In genomic region chr8:83167932-83168331, GRCm38 (mm10) we compare ENCODE assay signal across 14 mouse cellular contexts. TPM values are rescaled to one million over a fixed set of nuclear protein-coding genes. Genes with fewer than 3 reads are reported as not detected.
DNase-seq lines count a peak whose midpoint lies in the region; ATAC-seq lines count a peak whose summit lies in the region.
"Had no signal": no experiment of that assay in that cellular context is flagged by ENCODE, and none has a peak within 500 bp of the region (broad histone marks: within the 10 kb centered on the region; RNA-seq: fewer than 3 reads in every experiment).

No protein-coding gene starts in this region.

- no peaks in the 10 kb centered on the region for H3K36me3 ChIP-seq in kidney, embryonic 15.5 days
- H3K36me3 ChIP-seq in kidney, embryonic 16.5 days (ENCODE audit: insufficient read depth, low read length): no peaks in the 10 kb centered on the region
- H3K36me3 ChIP-seq in forebrain, embryonic 12.5 days (replicated peaks): no peaks in the 10 kb centered on the region
- H3K36me3 ChIP-seq in hindbrain, embryonic 15.5 days: no peaks in the 10 kb centered on the region
- no peaks in the 10 kb centered on the region for H3K36me3 ChIP-seq in neural tube, embryonic 12.5 days
- H3K36me3 ChIP-seq: embryonic facial prominence, embryonic 12.5 days; liver, embryonic 13.5 days had no signal

- H3K9ac ChIP-seq in kidney, embryonic 15.5 days: no peak overlapping the region
- no peak overlapping the region for H3K9ac ChIP-seq in kidney, embryonic 16.5 days (replicated peaks; ENCODE audit: low read length)
- H3K9ac ChIP-seq in forebrain, embryonic 12.5 days: no peak overlapping the region
- peak overlapping the region; percentile 94 for H3K9ac ChIP-seq in hindbrain, embryonic 15.5 days
- H3K9ac ChIP-seq in neural tube, embryonic 12.5 days: no peak overlapping the region
- H3K9ac ChIP-seq: embryonic facial prominence, embryonic 12.5 days; liver, embryonic 13.5 days had no signal

- no peaks in the 10 kb centered on the region for H3K9me3 ChIP-seq in kidney, embryonic 15.5 days (replicated peaks)
- no peaks in the 10 kb centered on the region for H3K9me3 ChIP-seq in kidney, embryonic 16.5 days (ENCODE audit: low read length)
- H3K9me3 ChIP-seq in forebrain, embryonic 12.5 days: no peaks in the 10 kb centered on the region
- no peaks in the 10 kb centered on the region for H3K9me3 ChIP-seq in hindbrain, embryonic 15.5 days
- H3K9me3 ChIP-seq in neural tube, embryonic 12.5 days: no peaks in the 10 kb centered on the region
- H3K9me3 ChIP-seq: embryonic facial prominence, embryonic 12.5 days; liver, embryonic 13.5 days had no signal

- H3K27ac ChIP-seq in kidney, embryonic 15.5 days: no peak overlapping the region
- H3K27ac ChIP-seq in kidney, embryonic 16.5 days (ENCODE audit: low read length): no peak overlapping the region
- no peak overlapping the region for H3K27ac ChIP-seq in forebrain, embryonic 12.5 days
- no peak overlapping the region for H3K27ac ChIP-seq in hindbrain, embryonic 15.5 days (replicated peaks)
- no peak overlapping the region for H3K27ac ChIP-seq in neural tube, embryonic 12.5 days
- H3K27ac ChIP-seq: embryonic facial prominence, embryonic 12.5 days; liver, embryonic 13.5 days had no signal

- 62% methylated on average over 3 of the region's 3 CpGs for WGBS in kidney, embryonic 15.5 days
- WGBS in kidney, embryonic 16.5 days: 63% methylated on average over 3 of the region's 3 CpGs
- 32% methylated on average over 3 of the region's 3 CpGs for WGBS in forebrain, embryonic 12.5 days
- 30% methylated on average over 3 of the region's 3 CpGs for WGBS in hindbrain, embryonic 15.5 days
- 49% methylated on average over 3 of the region's 3 CpGs for WGBS in neural tube, embryonic 12.5 days

- peaks cover 11% of the 10 kb centered on the region; the same call in 1 of the 2 replicates for H3K27me3 ChIP-seq in kidney, embryonic 15.5 days
- 0 out of 2 replicates have a peak, but pooled peaks cover 7% of the 10 kb centered on the region for H3K27me3 ChIP-seq in kidney, embryonic 16.5 days (ENCODE audit: insufficient read depth, low read length)
- H3K27me3 ChIP-seq in forebrain, embryonic 12.5 days: 0 out of 2 replicates have a peak, but pooled peaks cover 3% of the 10 kb centered on the region
- no peaks in the 10 kb centered on the region for H3K27me3 ChIP-seq in hindbrain, embryonic 15.5 days
- no peaks in the 10 kb centered on the region for H3K27me3 ChIP-seq in neural tube, embryonic 12.5 days (replicated peaks)
- H3K27me3 ChIP-seq: embryonic facial prominence, embryonic 12.5 days had no signal

- DNase-seq in MN1 (ENCODE audit: low spot score): no peak
- no peak for DNase-seq in T-cell, adult 2 months (ENCODE audit: low spot score)
- DNase-seq in natural killer cell, adult 2 months (ENCODE audit: low spot score in 2 of 2): no peak
- DNase-seq: cerebellum, adult 9-11 months; liver, embryonic 13.5 days; lung, postnatal 10 days had no signal

- H3K4me2 ChIP-seq in kidney, embryonic 15.5 days: 0 out of 2 replicates have a peak overlapping the region, but pooled peaks have one; percentile 89
- no peak overlapping the region for H3K4me2 ChIP-seq in kidney, embryonic 16.5 days (replicated peaks; ENCODE audit: low read depth, low read length)
- H3K4me2 ChIP-seq in forebrain, embryonic 12.5 days: peak overlapping the region; percentile 62
- peak overlapping the region; percentile 53 for H3K4me2 ChIP-seq in hindbrain, embryonic 15.5 days
- peak overlapping the region; percentile 72 for H3K4me2 ChIP-seq in neural tube, embryonic 12.5 days (replicated peaks)
- H3K4me2 ChIP-seq: liver, embryonic 13.5 days had no signal

- no peak for ATAC-seq in kidney, embryonic 15.5 days (replicated peaks; ENCODE audit: low FRiP score)
- no peak for ATAC-seq in kidney, embryonic 16.5 days (ENCODE audit: low FRiP score, low TSS enrichment)
- ATAC-seq in forebrain, embryonic 12.5 days (ENCODE audit: low FRiP score): no peak
- ATAC-seq in hindbrain, embryonic 15.5 days (ENCODE audit: low FRiP score, low read depth): no peak
- ATAC-seq in neural tube, embryonic 12.5 days (ENCODE audit: low FRiP score, low read depth): no peak
- ATAC-seq: activated CD4-positive, CD25-positive, alpha-beta regulatory T cell, adult 4 months; intestine, embryonic 16.5 days had no signal

- H3K4me1 ChIP-seq in kidney, embryonic 15.5 days: peaks cover 8% of the 10 kb centered on the region
- peaks cover 10% of the 10 kb centered on the region for H3K4me1 ChIP-seq in kidney, embryonic 16.5 days (ENCODE audit: insufficient read depth, low read length)
- H3K4me1 ChIP-seq in forebrain, embryonic 12.5 days: peaks cover 16% of the 10 kb centered on the region
- peaks cover 32% of the 10 kb centered on the region for H3K4me1 ChIP-seq in hindbrain, embryonic 15.5 days (replicated peaks)
- peaks cover 12% of the 10 kb centered on the region; the same call in 1 of the 2 replicates for H3K4me1 ChIP-seq in neural tube, embryonic 12.5 days

- H3K4me3 ChIP-seq in kidney, embryonic 15.5 days (replicated peaks): no peak overlapping the region
- H3K4me3 ChIP-seq in kidney, embryonic 16.5 days (ENCODE audit: low read length): no peak overlapping the region
- peak overlapping the region; percentile 87 for H3K4me3 ChIP-seq in forebrain, embryonic 12.5 days (replicated peaks)
- peak overlapping the region; percentile 87 for H3K4me3 ChIP-seq in hindbrain, embryonic 15.5 days
- peak overlapping the region; percentile 78 for H3K4me3 ChIP-seq in neural tube, embryonic 12.5 days
- H3K4me3 ChIP-seq: embryonic facial prominence, embryonic 12.5 days; liver, embryonic 13.5 days had no signal

RNA-seq across cellular contexts. Expression of gene Gm10645, which starts 2.0 kb away (rescaled TPM):
- 1.0 and 1.1 TPM in 2 replicates for polyA plus RNA-seq in kidney, embryonic 15.5 days (2015; fragmentation: Nextera tagmentation; extraction: Ambion mirVana)
- polyA plus RNA-seq in kidney, embryonic 16.5 days (2015; fragmentation: Nextera tagmentation; extraction: Ambion mirVana): 0.86 and 1.7 TPM in 2 replicates
- 5.5 and 6.2 TPM in 2 replicates for polyA plus RNA-seq in forebrain, embryonic 12.5 days (2016; fragmentation: Nextera tagmentation; extraction: Ambion mirVana)
- 8.1 and 8.9 TPM in 2 replicates for polyA plus RNA-seq in hindbrain, embryonic 15.5 days (2015; fragmentation: Nextera tagmentation; extraction: Ambion mirVana)
- 8.1 and 9.2 TPM in 2 replicates for polyA plus RNA-seq in neural tube, embryonic 12.5 days (2016; fragmentation: Nextera tagmentation; extraction: Ambion mirVana)
- polyA plus RNA-seq: activated CD4-positive, CD25-positive, alpha-beta regulatory T cell, adult 4 months had no signal

RNA-seq across cellular contexts. Expression of gene Tbc1d9, which starts 2.8 kb away (rescaled TPM):
- polyA plus RNA-seq in kidney, embryonic 15.5 days (2015; fragmentation: Nextera tagmentation; extraction: Ambion mirVana): 1.8 and 1.9 TPM in 2 replicates
- polyA plus RNA-seq in kidney, embryonic 16.5 days (2015; fragmentation: Nextera tagmentation; extraction: Ambion mirVana): 2.3 TPM in 2 replicates
- polyA plus RNA-seq in forebrain, embryonic 12.5 days (2016; fragmentation: Nextera tagmentation; extraction: Ambion mirVana): 11.6 and 12.7 TPM in 2 replicates
- 15.7 and 17.0 TPM in 2 replicates for polyA plus RNA-seq in hindbrain, embryonic 15.5 days (2015; fragmentation: Nextera tagmentation; extraction: Ambion mirVana)
- 16.3 and 20.2 TPM in 2 replicates for polyA plus RNA-seq in neural tube, embryonic 12.5 days (2016; fragmentation: Nextera tagmentation; extraction: Ambion mirVana)

Comparison
In these comparisons a context has a peak if more than half of its experiments do, and no peak if none do; other contexts are left out.
1. H3K4me3 ChIP-seq: peak in forebrain, embryonic 12.5 days (single experiment), hindbrain, embryonic 15.5 days (single experiment) and neural tube, embryonic 12.5 days (single experiment); none in kidney, embryonic 15.5 days (single experiment) and kidney, embryonic 16.5 days (single experiment).